Mouse (Mus musculus) liver, adult 2 months (tissue): ENCODE measurements around the gene Dock2. TPM values are rescaled to one million over a fixed set of nuclear protein-coding genes. Genes with fewer than 3 reads are reported as not detected.

Experiments
- DNase-seq: peaks from one replicate; pipeline ENCODE4 v3.0.0-alpha.2; 2011; ENCODE audit warnings: low read depth, low spot score; ENCODE audit errors: extremely low read depth
- H3K27ac ChIP-seq: fragments of 200-500 bp; replicated peaks from 2 replicates; pipeline ENCODE4 v1.5.1; 2012; ENCODE audit warnings: low read depth, mild to moderate bottlenecking, control low read depth, inconsistent platforms, low read length; ENCODE audit not compliant: insufficient read depth
- H3K27me3 ChIP-seq: fragments of 200-500 bp; 2 replicates; pipeline ENCODE4 v1.6.1; 2012; ENCODE audit warnings: mild to moderate bottlenecking, moderate library complexity, low read length, inconsistent platforms; ENCODE audit not compliant: control insufficient read depth, insufficient read depth
- H3K36me3 ChIP-seq: fragments of 200-500 bp; 2 replicates; pipeline ENCODE4 v1.6.1; 2012; ENCODE audit warnings: low read length, inconsistent platforms; ENCODE audit not compliant: control insufficient read depth, insufficient read depth
- H3K4me1 ChIP-seq: fragments of 200-500 bp; 2 replicates; pipeline ENCODE4 v1.6.1; 2011; ENCODE audit warnings: low read length; ENCODE audit not compliant: control insufficient read depth, insufficient read depth
- H3K4me3 ChIP-seq: fragments of 200-500 bp; 2 replicates; pipeline ENCODE4 v1.5.1; 2011; ENCODE audit warnings: low read depth, mild to moderate bottlenecking, control low read depth, low read length, moderate library complexity; ENCODE audit not compliant: insufficient read depth
- H3K79me2 ChIP-seq: fragments of 200-500 bp; 2 replicates; pipeline ENCODE4 v1.6.1; 2012; ENCODE audit warnings: inconsistent platforms, mild to moderate bottlenecking, low read length, moderate library complexity; ENCODE audit not compliant: control insufficient read depth, insufficient read depth
- H3K9ac ChIP-seq: fragments of 200-500 bp; 2 replicates; pipeline ENCODE4 v1.6.1; 2012; ENCODE audit warnings: low read depth, mild to moderate bottlenecking, control low read depth, inconsistent platforms, low read length
- CTCF ChIP-seq: fragments of 200-500 bp; IDR thresholded peaks from 2 replicates; pipeline ENCODE4 v1.5.1; 2011; ENCODE audit warnings: low read depth, low read length, control low read depth
- POLR2A ChIP-seq: fragments of 200-500 bp; IDR thresholded peaks from 2 replicates; pipeline ENCODE4 v1.6.1; 2011; ENCODE audit warnings: low read length, control low read depth; ENCODE audit not compliant: insufficient read depth; ENCODE audit errors: extremely low read depth
- WGBS: fragments of 180-500 bp; shearing (Covaris S2); methylation state at CpG from one replicate; pipeline ENCODE4 v1.1.7; 2018; 5-methylcytosine and 5-hydroxymethylcytosine counted together
- polyA plus RNA-seq: library from polyadenylated mRNA; depleted of rRNA; stranded (reverse); fragments of >200 nt; gene quantifications from 2 replicates; pipeline ENCODE4 v1.2.3, GENCODE M21; 2012
- total RNA-seq: library from RNA; depleted of rRNA; stranded (reverse); fragments of >200 nt; gene quantifications from 2 replicates; pipeline ENCODE4 v1.2.3, GENCODE M21; 2014

Dock2 gene
- total and polyA plus RNA-seq, 2 experiments, result 0.95 to 4.0 TPM

GRCm38 (mm10) chr11:34300064-34300463 lies 483.6 kb downstream of the Dock2 start:
- WGBS, result 84% methylated on average over 7 of the region's 7 CpGs

GRCm38 (mm10) chr11:34299550-34299949 lies 484.1 kb downstream of the Dock2 start:
- Histone ChIP-seq H3K27ac (no peak overlapping the region), H3K4me3 (no peak overlapping the region)

More at GRCm38 (mm10) chr11:34300064-34300463, 483.6 kb downstream of the Dock2 start:
- H3K4me3 ChIP-seq, result no peak overlapping the region
- TF ChIP-seq POLR2A, result no peak
- no peak for TF ChIP-seq CTCF
- H3K36me3 ChIP-seq, result no peaks in the 10 kb centered on the region
- no peaks in the 10 kb centered on the region for H3K4me1 ChIP-seq
- H3K9ac ChIP-seq, result no peak overlapping the region
- no peak overlapping the region for H3K27ac ChIP-seq
- 0 out of 2 replicates have a peak, but pooled peaks cover 2% of the 10 kb centered on the region for H3K27me3 ChIP-seq
- H3K79me2 ChIP-seq, result no peaks in the 10 kb centered on the region
- no peak for DNase-seq

GRCm38 (mm10) chr11:34297698-34298378 lies 485.9 kb downstream of the Dock2 start:
- TF ChIP-seq POLR2A, result no peak
- TF ChIP-seq CTCF, result no peak
- H3K4me3 ChIP-seq, result no peak overlapping the region
- no peaks in the 10 kb centered on the region for H3K36me3 ChIP-seq
- H3K9ac ChIP-seq, result no peak overlapping the region
- H3K27me3 ChIP-seq, result 0 out of 2 replicates have a peak, but pooled peaks cover 2% of the 10 kb centered on the region
- H3K79me2 ChIP-seq, result no peaks in the 10 kb centered on the region
- WGBS, result 90% methylated on average over 5 of the region's 5 CpGs
- no peaks in the 10 kb centered on the region for H3K4me1 ChIP-seq
- no peak for DNase-seq
- H3K27ac ChIP-seq, result no peak overlapping the region

More at GRCm38 (mm10) chr11:34299550-34299949, 484.1 kb downstream of the Dock2 start:
- no peak for TF ChIP-seq CTCF
- TF ChIP-seq POLR2A, result no peak
- Histone ChIP-seq H3K36me3 (no peaks in the 10 kb centered on the region), H3K79me2 (no peaks in the 10 kb centered on the region), H3K4me1 (no peaks in the 10 kb centered on the region), H3K9ac (no peak overlapping the region), H3K27me3 (0 out of 2 replicates have a peak, but pooled peaks cover 2% of the 10 kb centered on the region)
- DNase-seq, result no peak
- 81% methylated on average over 1 of the region's 1 CpGs for WGBS

GRCm38 (mm10) chr11:34291304-34291703 lies 492.4 kb downstream of the Dock2 start:
- no peaks in the 10 kb centered on the region for H3K36me3 ChIP-seq
- DNase-seq, result no peak
- WGBS, result 57% methylated on average over 3 of the region's 3 CpGs
- no peaks in the 10 kb centered on the region for H3K4me1 ChIP-seq
- no peak overlapping the region for H3K4me3 ChIP-seq
- H3K27me3 ChIP-seq, result no peaks in the 10 kb centered on the region
- H3K79me2 ChIP-seq, result no peaks in the 10 kb centered on the region
- H3K27ac ChIP-seq, result no peak overlapping the region
- no peak for TF ChIP-seq CTCF
- TF ChIP-seq POLR2A, result no peak
- H3K9ac ChIP-seq, result no peak overlapping the region

GRCm38 (mm10) chr11:34290708-34291107 lies 493.0 kb downstream of the Dock2 start:
- no peaks in the 10 kb centered on the region for H3K79me2 ChIP-seq
- H3K27me3 ChIP-seq, result no peaks in the 10 kb centered on the region
- 28% methylated on average over 2 of the region's 2 CpGs for WGBS
- H3K27ac ChIP-seq, result no peak overlapping the region
- no peaks in the 10 kb centered on the region for H3K4me1 ChIP-seq
- no peak overlapping the region for H3K4me3 ChIP-seq
- DNase-seq, result no peak
- no peak for TF ChIP-seq POLR2A
- no peak for TF ChIP-seq CTCF
- no peaks in the 10 kb centered on the region for H3K36me3 ChIP-seq
- H3K9ac ChIP-seq, result no peak overlapping the region

- Histone ChIP-seq H3K79me2 (no peaks in the 10 kb centered on the region), H3K27me3 (no peaks in the 10 kb centered on the region), H3K4me1 (no peaks in the 10 kb centered on the region), H3K27ac (no peak overlapping the region), H3K36me3 (no peaks in the 10 kb centered on the region), H3K4me3 (no peak overlapping the region), H3K9ac (no peak overlapping the region)
- DNase-seq, result no peak
- 38% methylated on average over 4 of the region's 4 CpGs for WGBS
- no peak for TF ChIP-seq CTCF
- TF ChIP-seq POLR2A, result no peak
Measured at GRCm38 (mm10) chr11:34290265-34290664, 493.4 kb downstream of the Dock2 start.
